Mouse (Mus musculus) intestine, embryonic 14.5 days (tissue): ENCODE data around the gene Tfdp2. TPM values are rescaled to one million over a fixed set of nuclear protein-coding genes. Genes with fewer than 3 reads are reported as not detected.
"Not testable (repeated sequence)": the region's sequence is repeated elsewhere in the genome, so short reads cannot be mapped to it uniquely, and the experiment has no call there.

Experiments
- ATAC-seq: fragments of 200-750 bp; cut with Nextera tagmentation; replicated peaks from 2 replicates; pipeline ENCODE4 v1.8.0; 2017; ENCODE audit warnings: low read depth, moderate number of reproducible peaks, moderate TSS enrichment, moderate library complexity; ENCODE audit not compliant: low FRiP score, low TSS enrichment
- DNase-seq: peaks from one replicate; pipeline ENCODE4 v3.0.0-alpha.2; 2018; ENCODE audit warnings: low spot score
- H3K27ac ChIP-seq: fragments of 300-500 bp; sonication (generic); 2 replicates; pipeline ENCODE4 v1.5.1; 2014; ENCODE audit warnings: low read depth, mild to moderate bottlenecking, control low read depth
- H3K27me3 ChIP-seq: fragments of 300-500 bp; sonication (generic); replicated peaks from 2 replicates; pipeline ENCODE4 v1.6.1; 2014; ENCODE audit warnings: low read length, control low read depth; ENCODE audit not compliant: control insufficient read depth, insufficient read depth
- H3K36me3 ChIP-seq: fragments of 300-500 bp; sonication (generic); 2 replicates; pipeline ENCODE4 v1.6.1; 2014; ENCODE audit warnings: low read length, control low read depth; ENCODE audit not compliant: control insufficient read depth, insufficient read depth
- H3K4me1 ChIP-seq: fragments of 300-500 bp; sonication (generic); replicated peaks from 2 replicates; pipeline ENCODE4 v1.6.1; 2014; ENCODE audit warnings: low read length, control low read depth, mixed read lengths; ENCODE audit not compliant: control insufficient read depth, insufficient read depth
- H3K4me2 ChIP-seq: fragments of 300-500 bp; sonication (generic); 2 replicates; pipeline ENCODE4 v1.6.1; 2014; ENCODE audit warnings: low read length
- H3K4me3 ChIP-seq: fragments of 300-500 bp; sonication (generic); 2 replicates; pipeline ENCODE4 v1.5.1; 2014; ENCODE audit warnings: low read depth, low read length, control low read depth, mixed read lengths
- H3K9ac ChIP-seq: fragments of 300-500 bp; sonication (generic); 2 replicates; pipeline ENCODE4 v1.6.1; 2014; ENCODE audit warnings: mild to moderate bottlenecking, low read length
- H3K9me3 ChIP-seq: fragments of 300-500 bp; sonication (generic); 2 replicates; pipeline ENCODE4 v1.6.1; 2016; ENCODE audit warnings: low read length, control low read depth; ENCODE audit not compliant: control insufficient read depth
- WGBS: fragments of 180-500 bp; shearing (Covaris S2); extraction: QIAGEN DNeasy Blood & Tissue Kit; methylation state at CpG from one replicate; pipeline ENCODE4 v1.1.7; 2014; 5-methylcytosine and 5-hydroxymethylcytosine counted together
- polyA plus RNA-seq: library from polyadenylated mRNA; unstranded; fragments of >200 nt; fragmentation: Nextera tagmentation; extraction: Ambion mirVana; gene quantifications from 2 replicates; pipeline ENCODE4 v1.2.1, GENCODE M21; 2014

Tfdp2 gene
- polyA plus RNA-seq: 46.4 and 48.7 TPM in 2 replicates

GRCm38 (mm10) chr9:96195885-96196622, at the start of gene Tfdp2:
Gene Tfdp2, plus strand, starts transcription at chr9:96196275.
- ATAC-seq: peak; percentile 99
- no peaks in the 10 kb centered on the region for H3K9me3 ChIP-seq

GRCm38 (mm10) chr9:96152801-96153200, 43.3 kb upstream of the Tfdp2 start:
- Histone ChIP-seq H3K36me3 (no peaks in the 10 kb centered on the region), H3K4me3 (no peak overlapping the region), H3K27ac (no peak overlapping the region), H3K9ac (no peak overlapping the region), H3K4me1 (no peaks in the 10 kb centered on the region), H3K4me2 (no peak overlapping the region), H3K27me3 (no peaks in the 10 kb centered on the region), H3K9me3 (no peaks in the 10 kb centered on the region)
- DNase-seq: no peak
- WGBS: 91% methylated on average over 7 of the region's 7 CpGs
- ATAC-seq: no peak

More at GRCm38 (mm10) chr9:96195885-96196622, at the start of gene Tfdp2:
- DNase-seq: peak; percentile 88
- peak within 1 kb of the TSS; percentile 79 for H3K9ac ChIP-seq
- peaks cover 12% of the 10 kb centered on the region for H3K4me1 ChIP-seq
- under 1% methylated on average over 64 of the region's 81 CpGs for WGBS
- peak within 1 kb of the TSS; percentile 75 for H3K4me2 ChIP-seq
- H3K27ac ChIP-seq: peak within 1 kb of the TSS; percentile 85
- H3K36me3 ChIP-seq: no peaks in the 10 kb centered on the region
- no peaks in the 10 kb centered on the region for H3K27me3 ChIP-seq
- peak within 1 kb of the TSS; percentile 71 for H3K4me3 ChIP-seq

- WGBS: 45% methylated on average over 4 of the region's 4 CpGs
- H3K9ac ChIP-seq: no peak overlapping the region
These were observed 37.6 kb upstream of the Tfdp2 start for GRCm38 (mm10) chr9:96158431-96158830.

GRCm38 (mm10) chr9:96159047-96159446, 37.0 kb upstream of the Tfdp2 start:
- Histone ChIP-seq H3K9me3 (no peaks in the 10 kb centered on the region), H3K4me3 (no peak overlapping the region), H3K27ac (no peak overlapping the region), H3K4me1 (peaks cover 3% of the 10 kb centered on the region; the same call in 1 of the 2 replicates), H3K27me3 (no peaks in the 10 kb centered on the region), H3K9ac (no peak overlapping the region), H3K4me2 (no peak overlapping the region), H3K36me3 (no peaks in the 10 kb centered on the region)
- ATAC-seq (no peak), DNase-seq (no peak)
- 72% methylated on average over 3 of the region's 3 CpGs for WGBS

More at GRCm38 (mm10) chr9:96158431-96158830, 37.6 kb upstream of the Tfdp2 start:
- no peaks in the 10 kb centered on the region for H3K9me3 ChIP-seq
- no peaks in the 10 kb centered on the region for H3K27me3 ChIP-seq
- H3K4me1 ChIP-seq: peaks cover 3% of the 10 kb centered on the region; the same call in 1 of the 2 replicates
- no peak overlapping the region for H3K27ac ChIP-seq
- no peak for DNase-seq
- H3K4me2 ChIP-seq: no peak overlapping the region
- no peak overlapping the region for H3K4me3 ChIP-seq
- no peaks in the 10 kb centered on the region for H3K36me3 ChIP-seq
- no peak for ATAC-seq

GRCm38 (mm10) chr9:96160767-96161166, 35.3 kb upstream of the Tfdp2 start:
- Histone ChIP-seq H3K4me3 (no peak overlapping the region), H3K36me3 (no peaks in the 10 kb centered on the region), H3K4me1 (peaks cover 3% of the 10 kb centered on the region; the same call in 1 of the 2 replicates), H3K9me3 (no peaks in the 10 kb centered on the region), H3K9ac (no peak overlapping the region), H3K4me2 (no peak overlapping the region), H3K27me3 (no peaks in the 10 kb centered on the region), H3K27ac (no peak overlapping the region)
- DNase-seq (no peak), ATAC-seq (no peak)
- WGBS: 55% methylated on average over 3 of the region's 3 CpGs

GRCm38 (mm10) chr9:96162421-96162820, 33.7 kb upstream of the Tfdp2 start:
- no peak overlapping the region for H3K27ac ChIP-seq
- no peak overlapping the region for H3K9ac ChIP-seq
- H3K36me3 ChIP-seq: no peaks in the 10 kb centered on the region
- H3K27me3 ChIP-seq: no peaks in the 10 kb centered on the region
- peaks cover 3% of the 10 kb centered on the region; the same call in 1 of the 2 replicates for H3K4me1 ChIP-seq
- WGBS: 60% methylated on average over 5 of the region's 5 CpGs
- H3K9me3 ChIP-seq: no peaks in the 10 kb centered on the region
- ATAC-seq: no peak
- H3K4me3 ChIP-seq: no peak overlapping the region
- H3K4me2 ChIP-seq: no peak overlapping the region
- DNase-seq: no peak

GRCm38 (mm10) chr9:96163443-96163842, 32.6 kb upstream of the Tfdp2 start:
- Histone ChIP-seq H3K4me1 (peaks cover 3% of the 10 kb centered on the region; the same call in 1 of the 2 replicates), H3K27me3 (no peaks in the 10 kb centered on the region), H3K4me3 (no peak overlapping the region), H3K4me2 (no peak overlapping the region), H3K36me3 (no peaks in the 10 kb centered on the region), H3K9ac (no peak overlapping the region), H3K9me3 (no peaks in the 10 kb centered on the region), H3K27ac (no peak overlapping the region)
- DNase-seq (no peak), ATAC-seq (no peak)
- 92% methylated on average over 7 of the region's 7 CpGs for WGBS

GRCm38 (mm10) chr9:96163983-96164382, 32.1 kb upstream of the Tfdp2 start:
- not testable (repeated sequence) for H3K9me3 ChIP-seq, H3K27ac ChIP-seq, ATAC-seq, DNase-seq, H3K4me2 ChIP-seq, H3K27me3 ChIP-seq, H3K36me3 ChIP-seq, H3K4me3 ChIP-seq, H3K9ac ChIP-seq, H3K4me1 ChIP-seq
- 93% methylated on average over 13 of the region's 15 CpGs for WGBS

GRCm38 (mm10) chr9:96167168-96167585, 28.9 kb upstream of the Tfdp2 start:
- H3K4me2 ChIP-seq: no peak overlapping the region
- 0 out of 2 replicates have a peak, but pooled peaks cover 3% of the 10 kb centered on the region for H3K36me3 ChIP-seq
- no peak overlapping the region for H3K9ac ChIP-seq
- H3K27ac ChIP-seq: no peak overlapping the region
- no peak overlapping the region for H3K4me3 ChIP-seq
- no peaks in the 10 kb centered on the region for H3K27me3 ChIP-seq
- WGBS: 40% methylated on average over 5 of the region's 5 CpGs
- H3K9me3 ChIP-seq: no peaks in the 10 kb centered on the region
- no peaks in the 10 kb centered on the region for H3K4me1 ChIP-seq
- ATAC-seq (no peak), DNase-seq (peak; percentile 87)
